Mouse (Mus musculus) hindbrain, postnatal 0 days (tissue): ENCODE results near the gene Smim13. TPM values are rescaled to one million over a fixed set of nuclear protein-coding genes. Genes with fewer than 3 reads are reported as not detected.

Experiments used
- ATAC-seq: fragments of 200-750 bp; cut with Nextera tagmentation; 2 replicates; pipeline ENCODE4 v1.8.0; 2017; ENCODE audit warnings: mild to moderate bottlenecking, moderate TSS enrichment, moderate library complexity
- DNase-seq: peaks from one replicate; pipeline ENCODE4 v3.0.0-alpha.2; 2015; ENCODE audit warnings: low spot score
- H3K27ac ChIP-seq: fragments of 300-500 bp; sonication (generic); 2 replicates; pipeline ENCODE4 v1.5.1; 2014; ENCODE audit warnings: mild to moderate bottlenecking
- H3K27me3 ChIP-seq: fragments of 300-500 bp; sonication (generic); 2 replicates; pipeline ENCODE4 v1.6.1; 2014; ENCODE audit warnings: low read length, mixed read lengths; ENCODE audit not compliant: insufficient read depth
- H3K36me3 ChIP-seq: fragments of 300-500 bp; sonication (generic); 2 replicates; pipeline ENCODE4 v1.6.1; 2014; ENCODE audit warnings: low read length, mixed read lengths; ENCODE audit not compliant: insufficient read depth
- H3K4me1 ChIP-seq: fragments of 300-500 bp; sonication (generic); 2 replicates; pipeline ENCODE4 v1.6.1; 2014; ENCODE audit warnings: antibody characterized with exemption, low read length, mixed read lengths; ENCODE audit not compliant: insufficient read depth
- H3K4me2 ChIP-seq: fragments of 300-500 bp; sonication (generic); 2 replicates; pipeline ENCODE4 v1.6.1; 2014; ENCODE audit warnings: low read depth, mild to moderate bottlenecking, low read length, moderate library complexity, mixed read lengths
- H3K4me3 ChIP-seq: fragments of 300-500 bp; sonication (generic); 2 replicates; pipeline ENCODE4 v1.5.1; 2014; ENCODE audit warnings: low read length
- H3K9ac ChIP-seq: fragments of 300-500 bp; sonication (generic); replicated peaks from 2 replicates; pipeline ENCODE4 v1.6.1; 2014; ENCODE audit warnings: mild to moderate bottlenecking, low read length, moderate library complexity, mixed read lengths
- H3K9me3 ChIP-seq: fragments of 300-500 bp; sonication (generic); 2 replicates; pipeline ENCODE4 v1.6.1; 2016; ENCODE audit warnings: low read length, mixed read lengths
- CTCF ChIP-seq: IDR thresholded peaks from 2 replicates; pipeline ENCODE4 v1.5.1; 2016; ENCODE audit warnings: antibody characterized with exemption, control low read depth, low read depth
- WGBS: fragments of 180-500 bp; shearing (Covaris S2); extraction: QIAGEN DNeasy Blood & Tissue Kit; methylation state at CpG from one replicate; pipeline ENCODE4 v1.1.7; 2014; 5-methylcytosine and 5-hydroxymethylcytosine counted together
- polyA plus RNA-seq: library from polyadenylated mRNA; unstranded; fragments of >200 nt; fragmentation: Nextera tagmentation; extraction: Ambion mirVana; gene quantifications from 2 replicates; pipeline ENCODE4 v1.2.1, GENCODE M21; 2015
- total RNA-seq: library from RNA; depleted of rRNA; stranded (reverse); fragments of >200 nt; gene quantifications from 2 replicates; pipeline ENCODE4 v1.2.3, GENCODE M21; 2014

Gene Smim13
- total and polyA plus RNA-seq, 2 experiments from 2014 or later, result 27.5 to 44.2 TPM

DNA sequence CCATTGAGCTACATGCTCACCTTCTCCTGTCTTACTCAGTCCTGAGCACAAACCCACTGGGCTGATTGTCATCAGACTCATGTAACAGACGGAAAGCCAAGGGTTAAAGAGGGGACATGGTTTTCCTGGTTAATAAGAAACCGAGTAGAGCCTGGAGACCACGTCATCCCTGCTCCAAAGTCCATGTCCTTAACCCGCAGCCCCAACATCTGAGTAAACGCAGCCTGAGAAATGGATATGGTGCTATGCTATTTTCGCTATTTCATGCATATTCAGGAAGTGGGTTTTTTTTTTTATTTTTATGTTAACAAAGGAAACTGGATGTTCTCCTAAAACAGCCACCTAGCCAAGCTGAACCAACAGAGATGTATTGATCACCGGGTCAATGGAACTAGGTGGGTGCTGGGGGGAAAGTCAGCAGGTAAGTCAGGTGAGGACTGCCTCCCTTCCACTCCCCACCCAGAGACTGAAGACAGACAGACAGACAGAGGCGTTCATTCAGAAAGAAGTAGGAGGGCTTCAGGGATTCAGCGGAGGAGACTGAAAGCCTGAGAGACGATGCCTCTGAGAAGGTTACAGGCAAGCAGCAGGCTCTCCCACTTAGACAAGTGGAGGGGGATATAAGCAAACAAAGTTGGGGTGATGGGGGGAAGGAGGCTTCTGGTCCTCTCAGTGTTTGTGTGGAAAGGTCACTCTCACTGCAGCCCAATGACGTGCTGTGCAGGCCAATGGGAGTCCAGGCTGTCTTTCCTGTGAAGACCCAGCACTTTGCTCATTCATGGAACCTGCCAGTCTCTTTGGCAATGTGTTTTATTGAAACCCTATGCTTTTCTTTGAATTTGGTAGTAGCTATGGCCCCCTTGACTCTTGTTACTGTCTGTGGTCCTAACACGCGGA, 13.6 kb upstream of the Smim13 start:
- no peak overlapping the region for H3K4me3 ChIP-seq
- no peak overlapping the region for H3K27ac ChIP-seq
- WGBS, result 72% methylated on average over 13 of the region's 13 CpGs
- no peak for ATAC-seq
- DNase-seq, result no peak
- no peak overlapping the region for H3K9ac ChIP-seq
- no peaks in the 10 kb centered on the region for H3K36me3 ChIP-seq
- no peak for TF ChIP-seq CTCF
- no peaks in the 10 kb centered on the region for H3K9me3 ChIP-seq
- H3K27me3 ChIP-seq, result no peaks in the 10 kb centered on the region
- H3K4me1 ChIP-seq, result no peaks in the 10 kb centered on the region
- H3K4me2 ChIP-seq, result no peak overlapping the region

DNA sequence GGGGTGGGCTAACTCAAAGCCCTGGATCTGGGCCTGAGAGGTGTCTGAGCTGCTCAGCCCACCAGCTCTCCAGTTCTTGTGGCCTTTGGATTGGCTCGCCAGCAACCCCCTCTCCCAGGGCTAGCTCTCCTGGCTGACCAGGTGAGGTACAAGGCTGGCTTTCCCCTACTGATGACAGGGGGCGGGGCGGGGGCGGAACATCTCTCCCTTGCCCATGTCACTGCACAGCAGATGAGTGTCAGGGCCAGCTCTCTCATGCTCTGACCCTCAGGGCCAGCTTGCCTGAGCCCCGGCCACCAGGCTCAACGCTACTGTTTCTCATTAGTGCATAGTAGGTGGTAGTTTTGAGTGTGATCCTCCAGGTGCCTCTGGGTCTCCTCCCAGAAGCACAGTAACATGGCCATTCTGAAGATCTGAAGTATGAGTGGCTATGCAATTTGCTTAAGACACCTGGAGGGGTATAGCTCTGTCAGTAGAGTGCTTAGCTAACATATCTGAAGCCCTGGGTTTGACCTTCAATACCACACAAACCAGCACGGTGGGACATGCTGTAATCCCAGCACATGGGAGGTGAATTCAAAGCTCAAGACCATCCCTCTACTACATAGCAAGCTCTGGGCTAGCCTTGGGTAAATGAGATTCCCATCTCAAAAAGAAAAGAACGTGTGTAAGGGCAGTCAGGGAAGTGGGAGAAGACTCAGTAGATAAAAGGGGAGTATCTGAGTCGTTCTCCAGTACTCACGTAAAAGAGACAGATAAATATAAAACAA, 11.4 kb upstream of the Smim13 start:
- no peak for TF ChIP-seq CTCF
- peak; percentile 39 for ATAC-seq

GRCm38 (mm10) chr13:41238805-41239130, 10.9 kb upstream of the Smim13 start:
- Histone ChIP-seq H3K4me2 (no peak overlapping the region), H3K27me3 (no peaks in the 10 kb centered on the region), H3K9ac (no peak overlapping the region), H3K4me3 (no peak overlapping the region), H3K9me3 (0 out of 2 replicates have a peak, but pooled peaks cover 2% of the 10 kb centered on the region), H3K4me1 (no peaks in the 10 kb centered on the region), H3K36me3 (no peaks in the 10 kb centered on the region), H3K27ac (no peak overlapping the region)
- peak; percentile 81 for DNase-seq
- WGBS, result 7% methylated on average over 5 of the region's 5 CpGs
- peak; percentile 88 for TF ChIP-seq CTCF
- ATAC-seq, result peak; percentile 60; the same call in 1 of the 2 replicates

More for the DNA sequence above, 11.4 kb upstream of the Smim13 start:
- WGBS, result 75% methylated on average over 10 of the region's 10 CpGs
- H3K4me1 ChIP-seq, result no peaks in the 10 kb centered on the region
- no peaks in the 10 kb centered on the region for H3K36me3 ChIP-seq
- no peak for DNase-seq
- 0 out of 2 replicates have a peak, but pooled peaks cover 2% of the 10 kb centered on the region for H3K9me3 ChIP-seq
- H3K27me3 ChIP-seq, result no peaks in the 10 kb centered on the region
- no peak overlapping the region for H3K4me3 ChIP-seq
- no peak overlapping the region for H3K4me2 ChIP-seq
- H3K9ac ChIP-seq, result no peak overlapping the region
- H3K27ac ChIP-seq, result no peak overlapping the region

DNA sequence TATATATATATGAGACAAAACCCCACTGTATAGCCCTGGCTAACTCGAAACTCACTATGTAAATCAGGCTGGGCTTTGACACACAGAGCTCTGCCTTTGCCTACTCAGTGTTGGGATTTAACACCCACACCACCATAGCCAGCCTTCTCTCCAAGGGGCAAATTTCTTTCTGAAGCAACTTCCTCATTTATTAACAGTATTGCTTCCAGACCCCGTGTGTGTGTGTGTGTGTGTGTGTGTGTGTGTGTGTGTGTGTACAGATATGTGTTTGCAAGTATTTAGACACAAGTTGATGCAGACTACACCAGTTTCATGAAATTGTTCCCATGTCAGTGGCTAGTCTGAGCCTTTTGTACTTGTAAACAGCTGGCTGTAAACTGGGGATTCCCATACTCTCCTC, 8.1 kb upstream of the Smim13 start:
- H3K9me3 ChIP-seq, result 0 out of 2 replicates have a peak, but pooled peaks cover 2% of the 10 kb centered on the region
- H3K4me2 ChIP-seq, result no peak overlapping the region
- WGBS, result 74% methylated on average over 2 of the region's 2 CpGs
- DNase-seq (no peak), ATAC-seq (no peak)
- no peak for TF ChIP-seq CTCF
- no peaks in the 10 kb centered on the region for H3K27me3 ChIP-seq
- no peaks in the 10 kb centered on the region for H3K36me3 ChIP-seq
- no peak overlapping the region for H3K9ac ChIP-seq
- H3K4me3 ChIP-seq, result no peak overlapping the region
- H3K4me1 ChIP-seq, result no peaks in the 10 kb centered on the region
- H3K27ac ChIP-seq, result no peak overlapping the region

DNA sequence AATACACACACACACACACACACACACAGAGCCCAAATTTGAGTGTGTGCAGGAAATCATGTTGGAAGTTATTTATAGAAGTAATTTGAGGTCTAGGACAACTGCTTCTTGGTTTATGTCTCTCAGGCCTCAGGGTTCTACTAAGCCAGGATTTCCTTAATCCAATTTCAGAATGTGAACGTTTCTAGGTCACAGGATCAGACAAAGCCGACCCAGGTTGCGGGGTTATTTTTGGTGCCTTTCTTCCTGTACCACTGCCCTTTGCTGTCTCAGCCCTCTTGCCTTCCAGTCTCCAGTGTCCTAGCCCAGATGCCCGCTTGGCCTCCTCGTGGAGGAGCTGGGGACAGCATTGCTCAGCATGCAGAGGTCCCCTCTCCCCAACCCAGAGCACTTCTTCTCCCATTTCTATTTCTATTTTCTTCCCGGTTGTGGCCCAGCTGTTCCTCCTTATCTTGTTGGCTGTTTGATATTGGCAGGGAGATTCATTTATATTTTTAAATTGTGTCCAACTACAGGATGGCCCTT, 5.3 kb upstream of the Smim13 start:
- H3K9me3 ChIP-seq, result 0 out of 2 replicates have a peak, but pooled peaks cover 2% of the 10 kb centered on the region
- no peak overlapping the region for H3K27ac ChIP-seq
- no peak for ATAC-seq
- 65% methylated on average over 6 of the region's 6 CpGs for WGBS
- no peaks in the 10 kb centered on the region for H3K36me3 ChIP-seq
- no peaks in the 10 kb centered on the region for H3K27me3 ChIP-seq
- DNase-seq, result no peak
- no peak for TF ChIP-seq CTCF
- H3K4me1 ChIP-seq, result no peaks in the 10 kb centered on the region
- no peak overlapping the region for H3K4me2 ChIP-seq
- no peak overlapping the region for H3K4me3 ChIP-seq
- H3K9ac ChIP-seq, result no peak overlapping the region

DNA sequence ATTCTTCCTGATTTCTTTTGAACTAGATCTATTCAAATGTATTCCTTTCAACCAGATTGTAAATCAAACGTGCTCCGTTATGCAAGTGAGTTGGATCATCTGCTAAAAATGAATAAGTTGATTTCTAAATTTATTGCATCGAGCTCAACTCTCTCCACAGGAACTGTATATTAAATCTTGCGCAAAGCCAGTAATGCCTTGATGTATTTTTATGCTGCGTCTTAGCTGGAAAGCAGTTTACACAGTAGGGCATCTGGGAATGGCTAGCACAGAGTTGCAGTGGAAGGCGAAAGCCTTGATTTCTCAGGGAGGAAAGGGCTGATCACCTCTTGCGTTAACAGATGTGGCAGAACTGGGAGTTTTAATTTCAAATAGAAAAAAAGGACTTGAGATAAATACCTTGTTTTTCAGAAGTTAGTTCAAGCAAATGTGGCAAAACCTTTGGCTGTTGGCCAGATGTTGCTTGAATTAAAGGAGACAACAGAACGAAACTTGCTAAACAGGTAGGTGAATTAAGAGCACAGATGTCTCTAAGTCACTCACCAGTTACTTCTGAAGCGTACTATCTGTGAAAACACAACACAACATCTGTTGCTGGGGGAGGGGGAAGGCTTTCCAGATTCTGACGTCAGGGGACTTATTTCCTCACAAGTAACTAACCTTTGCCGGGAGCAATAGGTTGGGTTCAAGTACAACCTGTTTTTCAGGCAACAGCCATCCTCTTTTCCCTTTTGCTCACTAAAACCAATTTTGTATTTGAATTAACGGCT, 708 bp upstream of the Smim13 start:
- Histone ChIP-seq H3K4me3 (peak overlapping the region; percentile 71), H3K27me3 (no peaks in the 10 kb centered on the region), H3K9ac (peak overlapping the region; percentile 85), H3K36me3 (no peaks in the 10 kb centered on the region), H3K4me2 (peak overlapping the region; percentile 65), H3K27ac (peak overlapping the region; percentile 89; the same call in 1 of the 2 replicates), H3K9me3 (no peaks in the 10 kb centered on the region), H3K4me1 (peaks cover 11% of the 10 kb centered on the region; the same call in 1 of the 2 replicates)
- DNase-seq (no peak), ATAC-seq (peak; percentile 10)
- WGBS, result 39% methylated on average over 12 of the region's 12 CpGs
- TF ChIP-seq CTCF, result no peak
